Mouse (Mus musculus) urinary bladder, postnatal 36 days (tissue): ENCODE data around the gene Slco3a1.

Source experiments
- DNase-seq, 2 experiments: peaks; one replicate each; pipeline ENCODE4 v3.0.0; 2022; ENCODE audit warnings: low spot score in 2 of 2, mixed read lengths in 1 of 2

Slco3a1 gene

DNA sequence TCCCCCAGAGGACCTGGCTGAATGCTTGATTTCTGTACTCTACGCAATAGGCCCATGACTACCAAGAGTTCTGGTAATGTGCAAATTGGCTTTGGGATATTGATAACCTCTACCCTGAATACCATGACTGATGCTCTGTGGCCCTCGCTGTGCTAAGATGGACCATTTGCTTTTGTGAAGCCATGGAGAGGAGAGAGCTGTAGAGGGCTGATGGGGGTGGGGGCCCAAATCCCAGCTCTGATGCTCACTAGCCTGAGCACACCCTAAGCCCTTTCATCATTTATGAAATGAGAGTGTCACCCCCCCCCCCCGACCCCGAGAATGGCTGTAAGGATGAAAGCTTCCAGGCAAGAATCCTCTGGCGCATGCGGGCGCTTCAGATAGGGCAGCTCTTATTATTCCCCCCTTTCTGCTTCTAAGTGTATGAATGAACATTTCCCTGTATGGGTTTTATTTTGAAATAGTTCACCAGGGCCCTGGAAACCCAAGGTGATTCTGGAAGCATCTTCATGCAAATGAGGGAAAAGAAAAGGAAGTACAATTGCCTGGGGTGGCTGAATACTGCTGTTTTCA, 206.2 kb downstream of the Slco3a1 start:
- no peak for DNase-seq

DNA sequence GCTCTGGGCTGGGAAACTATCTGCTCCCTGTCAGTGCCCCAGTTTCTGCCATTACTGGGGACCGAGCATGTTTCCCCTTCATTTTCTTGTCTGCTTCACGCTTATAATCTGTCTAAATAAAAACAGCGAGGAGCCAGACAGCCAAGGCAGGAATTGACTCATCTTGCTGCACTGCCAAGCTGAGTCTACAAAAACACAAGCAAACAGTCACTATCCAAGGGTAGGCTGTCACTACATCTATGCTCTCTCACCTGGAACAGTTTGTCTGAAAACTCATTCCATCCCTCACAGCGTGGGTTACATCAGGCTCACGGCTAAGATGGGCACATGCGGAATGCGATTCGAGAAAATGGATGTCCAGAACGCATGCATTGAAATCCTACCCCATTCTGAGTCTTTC, 207.6 kb downstream of the Slco3a1 start:
- DNase-seq = no peak

DNA sequence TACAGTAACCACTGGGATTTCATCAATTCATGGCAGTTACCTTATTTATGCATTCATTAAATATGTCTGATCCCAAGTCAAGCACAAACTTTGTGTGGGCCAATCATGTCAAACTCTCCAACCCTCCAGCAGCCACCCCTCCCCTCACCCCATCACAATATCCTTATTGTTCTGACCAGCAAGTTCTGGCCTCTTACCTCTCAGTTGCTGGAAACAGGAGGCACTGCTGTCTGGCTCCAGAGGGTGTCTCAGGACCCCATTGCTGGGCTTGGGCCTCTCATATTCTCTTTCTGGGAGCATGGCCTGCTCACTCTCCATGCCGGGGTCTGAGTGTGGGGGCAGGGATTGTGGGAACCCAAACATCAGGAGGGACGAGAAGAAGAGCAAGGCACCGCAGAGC, 208.1 kb downstream of the Slco3a1 start:
- no peak for DNase-seq

DNA sequence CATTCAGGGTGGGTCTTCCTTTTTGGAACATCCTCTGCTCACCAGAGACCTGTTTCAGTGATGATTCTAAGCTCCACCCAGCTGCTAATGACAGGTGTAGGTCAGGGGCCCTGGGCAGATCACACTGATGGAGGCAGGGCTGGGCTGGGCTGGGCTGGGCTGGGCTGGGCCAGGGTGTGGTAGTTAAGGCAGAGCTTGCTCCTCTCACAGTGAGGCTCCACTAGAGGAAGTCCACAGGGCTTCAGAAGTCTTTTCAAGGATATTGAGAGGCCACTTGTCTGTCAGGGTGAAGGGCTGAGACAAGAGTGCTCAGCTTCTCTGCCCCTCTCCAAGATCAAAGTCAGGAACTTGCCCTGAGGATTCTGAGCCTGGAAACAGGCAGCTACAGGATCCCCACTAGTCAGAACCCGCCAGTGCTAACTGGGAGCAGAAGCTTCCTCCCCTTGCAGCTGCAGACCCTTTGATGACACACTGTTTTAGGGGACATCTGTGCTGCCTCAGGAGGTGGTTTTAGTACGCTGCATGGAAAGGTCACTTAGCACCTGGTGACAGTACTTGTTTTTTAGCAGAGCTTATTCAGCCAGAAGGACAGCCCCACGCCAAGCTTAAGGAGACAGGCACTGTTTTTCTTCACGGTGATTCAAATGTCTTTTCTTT, 213.3 kb downstream of the Slco3a1 start:
- DNase-seq = no peak

DNA sequence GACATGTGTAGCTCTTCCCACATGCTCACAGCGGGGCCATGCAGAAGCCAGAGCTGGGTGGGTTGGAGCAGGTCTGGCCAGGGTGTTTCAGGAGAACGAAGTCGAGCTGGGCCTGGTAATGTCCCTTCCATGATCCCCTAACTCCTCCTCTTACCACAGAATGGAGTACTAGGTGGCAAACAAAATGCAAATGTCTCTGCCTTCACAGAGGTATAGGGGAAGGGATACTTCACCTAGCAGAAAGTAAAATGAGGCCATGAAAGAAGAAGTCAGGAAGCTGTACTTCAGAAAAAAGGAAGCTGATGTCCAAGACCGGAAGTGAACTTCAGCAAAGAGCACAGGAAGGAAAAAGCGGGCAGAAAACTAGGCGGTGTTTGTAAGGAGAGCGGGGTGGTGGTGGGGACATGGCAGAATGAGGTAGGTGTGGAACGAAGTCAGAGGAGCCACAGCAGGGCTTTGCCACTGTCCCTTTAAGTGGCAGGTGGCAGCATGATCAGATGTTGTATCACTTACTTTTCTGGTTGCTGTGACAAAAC, 214.1 kb downstream of the Slco3a1 start:
- no peak for DNase-seq

DNA sequence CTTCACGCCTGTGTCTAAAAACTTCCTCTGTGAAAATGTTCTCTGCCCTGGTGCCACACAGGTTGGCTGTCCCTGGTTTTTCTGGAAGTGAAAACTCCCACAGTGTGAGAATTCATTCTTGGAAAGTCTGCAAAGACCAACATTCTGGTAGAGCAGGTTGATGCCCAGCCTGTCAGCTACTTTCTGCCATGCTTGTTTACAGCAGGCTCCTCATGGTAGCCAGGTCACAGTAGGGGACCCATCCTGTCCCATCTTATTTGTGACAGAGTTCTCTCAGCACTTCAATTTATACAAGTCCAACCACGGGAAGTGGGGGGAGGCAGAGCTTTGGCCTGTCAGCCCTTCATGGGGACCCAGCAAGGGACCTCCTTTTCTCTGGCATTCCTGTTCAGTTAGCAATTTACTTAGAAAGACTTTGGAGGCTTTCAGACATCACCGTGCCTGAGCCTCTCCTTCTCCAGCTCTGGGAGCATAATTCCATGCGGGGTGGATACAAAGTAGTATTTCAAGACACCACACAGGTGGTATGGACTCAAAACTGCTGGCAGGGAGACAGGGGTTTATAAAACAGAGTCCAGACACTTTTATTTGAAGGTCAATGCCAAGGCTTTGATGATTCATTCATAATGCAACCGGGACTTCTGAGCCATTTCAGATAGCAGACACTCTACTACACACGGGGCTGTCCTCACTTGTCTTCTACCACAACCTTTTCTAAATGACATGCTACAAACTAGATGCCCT, 216.7 kb downstream of the Slco3a1 start:
- DNase-seq = no peak

DNA sequence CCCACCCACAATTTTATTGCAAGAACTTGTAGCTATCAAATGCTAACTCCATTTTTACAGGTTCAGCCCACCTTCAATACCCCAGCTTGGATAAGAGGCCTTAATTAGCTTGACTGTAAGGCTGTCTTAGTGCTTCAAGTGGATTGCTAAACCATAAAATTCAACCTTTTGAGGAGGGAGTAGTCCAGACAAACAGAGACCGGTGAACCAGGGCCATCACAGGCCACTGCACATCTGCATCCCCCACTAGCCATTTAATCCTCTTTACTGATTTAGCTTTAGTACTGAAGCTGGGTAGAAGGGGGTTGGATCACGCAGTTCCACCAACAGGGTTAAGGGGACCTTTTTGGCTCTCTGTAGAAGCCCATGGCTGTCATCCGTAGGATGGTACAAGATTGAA, 222.3 kb downstream of the Slco3a1 start:
- DNase-seq = no peak

DNA sequence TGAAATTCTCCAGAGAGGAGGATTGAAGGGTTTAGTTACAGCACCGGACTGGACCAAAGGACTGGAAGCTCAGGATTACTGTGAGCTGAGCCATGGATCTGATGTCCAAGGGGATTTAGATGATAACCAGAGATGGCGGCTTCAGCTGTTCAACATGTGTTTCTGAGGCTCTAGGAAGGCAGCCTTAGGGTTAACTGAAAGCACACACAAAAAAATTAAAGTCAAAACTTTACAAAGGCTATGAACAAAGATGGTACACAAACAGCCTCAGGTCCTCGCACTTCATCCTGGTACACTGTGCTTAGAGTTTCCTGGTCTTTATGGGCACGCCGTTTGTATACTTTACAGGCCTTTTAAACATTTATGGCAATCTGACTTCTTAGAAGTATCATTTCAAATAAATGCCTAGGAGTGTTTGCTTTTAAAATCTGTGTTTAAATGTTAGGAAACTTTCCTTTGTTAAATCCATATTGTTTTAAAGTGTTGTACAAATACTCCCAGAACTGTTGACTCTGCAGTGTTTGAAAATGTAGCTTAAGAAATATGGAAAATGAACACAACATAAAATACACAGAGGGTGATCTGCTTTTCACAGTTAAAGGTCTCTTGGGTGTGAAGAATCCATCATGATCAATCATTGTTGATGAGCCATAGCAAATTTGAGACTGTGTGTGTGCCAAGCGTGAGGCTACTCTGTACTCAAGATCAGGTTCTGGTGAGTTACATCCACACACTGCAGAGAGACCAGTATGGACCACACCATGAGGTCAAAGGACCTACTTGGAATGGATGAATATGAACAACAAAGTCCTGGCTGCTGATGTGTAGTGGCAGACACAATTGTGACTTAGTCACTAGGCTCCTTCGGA, 223.5 kb downstream of the Slco3a1 start:
- no peak for DNase-seq

DNA sequence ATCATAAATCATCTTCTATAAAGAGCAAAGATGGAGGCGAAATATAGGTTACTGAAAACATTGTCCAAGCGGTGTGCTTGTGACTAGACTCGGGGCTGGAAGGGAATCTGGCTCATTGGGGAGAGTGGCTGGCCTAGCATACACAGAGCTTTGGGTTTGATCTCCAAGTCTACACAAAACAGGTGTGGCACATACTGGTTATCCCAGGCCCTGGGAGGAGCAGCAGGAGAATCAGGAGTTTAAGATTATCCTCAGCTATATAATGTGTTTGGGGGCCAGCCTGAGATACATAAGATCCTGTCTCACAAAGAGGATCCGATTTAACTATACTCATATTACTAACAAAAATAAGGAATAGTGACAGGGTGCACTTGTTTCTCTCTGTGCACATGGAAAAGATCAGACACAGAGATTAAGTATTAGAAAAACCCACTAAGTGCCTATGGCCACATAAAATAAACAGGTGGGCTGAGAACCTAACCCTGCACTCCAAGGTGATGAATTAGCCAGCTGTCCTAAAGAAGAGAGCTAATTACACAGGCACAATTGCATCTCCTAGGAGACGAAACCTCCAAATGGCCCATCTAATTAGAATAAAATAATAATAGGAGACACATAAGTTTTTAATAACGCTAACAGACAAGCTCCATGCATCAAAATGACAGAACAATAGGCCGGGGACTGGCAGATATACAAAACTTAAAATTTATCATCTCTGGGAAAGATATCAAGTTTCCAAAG, 224.3 kb downstream of the Slco3a1 start:
- no peak for DNase-seq

DNA sequence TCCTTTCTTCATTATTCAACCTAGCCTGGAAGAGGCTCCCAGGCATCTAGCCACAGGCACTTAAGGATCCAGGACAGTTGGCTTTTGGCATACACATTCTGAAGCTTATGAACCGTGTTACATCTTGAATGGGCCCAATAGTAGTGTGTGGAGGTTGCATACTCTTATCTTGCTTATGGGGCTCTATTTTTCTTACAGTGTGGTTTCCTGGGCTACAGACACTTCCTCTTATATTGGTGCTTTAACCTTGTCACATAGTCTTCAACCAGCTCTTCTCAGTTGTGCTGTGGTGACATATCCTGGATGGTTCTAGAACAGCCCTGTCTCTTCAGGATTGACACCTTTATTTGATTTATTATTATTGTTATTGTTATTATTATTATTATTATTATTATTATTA, 225.6 kb downstream of the Slco3a1 start:
- DNase-seq = no peak

DNA sequence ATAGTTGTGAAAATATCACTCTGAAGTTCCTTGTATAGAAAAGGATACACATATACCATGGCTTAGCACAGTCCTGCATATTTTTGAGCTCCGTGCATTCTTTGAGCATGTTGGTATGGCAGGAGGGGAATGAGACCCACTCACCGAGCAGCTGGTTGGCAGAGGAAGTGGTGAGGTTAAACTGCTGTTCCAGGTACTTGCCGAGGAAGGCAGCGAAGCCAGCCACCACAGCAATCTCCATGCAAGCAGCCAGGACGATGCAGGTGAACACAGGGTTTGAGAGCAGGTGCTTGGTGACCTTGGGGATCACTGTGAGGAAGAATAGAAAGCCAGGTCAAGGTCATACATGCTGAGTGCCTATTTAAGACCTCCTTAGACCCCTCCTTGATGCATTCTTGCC, 226.9 kb downstream of the Slco3a1 start:
- DNase-seq = no peak

DNA sequence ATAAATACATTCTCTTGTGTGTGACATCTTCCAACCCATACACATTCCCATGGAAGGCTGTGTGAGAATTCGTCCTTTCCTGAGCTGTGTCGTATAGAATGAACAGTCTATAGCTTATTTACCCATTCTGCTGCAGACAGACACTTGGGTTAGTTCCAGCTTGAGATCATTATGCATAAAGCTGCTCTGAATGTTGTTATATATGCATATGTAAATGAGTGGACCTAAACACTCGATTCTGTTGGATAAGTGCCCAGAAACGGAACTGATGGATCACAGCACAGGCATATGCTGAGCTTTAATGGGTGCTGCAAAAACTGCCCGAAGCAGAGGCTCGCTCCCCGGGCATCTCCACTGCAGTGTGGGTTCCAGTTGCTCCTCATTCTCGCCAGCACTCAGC, 229.5 kb downstream of the Slco3a1 start:
- no peak for DNase-seq

DNA sequence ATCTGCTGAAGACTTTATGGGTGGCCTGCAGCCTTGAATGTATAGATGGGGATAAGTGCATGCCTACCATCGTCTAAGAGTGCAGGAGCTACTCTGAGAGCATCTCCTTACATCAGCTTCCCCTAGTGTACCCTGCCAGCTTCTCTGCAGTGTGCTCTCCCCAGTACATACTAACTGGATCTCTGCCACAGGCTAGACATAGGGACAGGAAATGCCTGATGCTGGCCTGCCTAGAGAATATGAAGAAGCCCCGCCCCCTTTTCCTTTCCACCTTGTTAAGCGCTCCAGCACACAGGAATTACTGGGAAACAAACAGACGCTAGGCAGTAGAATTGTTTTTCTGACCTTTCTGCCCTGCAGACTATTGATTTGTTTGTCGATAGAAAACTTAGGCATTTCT, 230.9 kb downstream of the Slco3a1 start:
- no peak for DNase-seq

DNA sequence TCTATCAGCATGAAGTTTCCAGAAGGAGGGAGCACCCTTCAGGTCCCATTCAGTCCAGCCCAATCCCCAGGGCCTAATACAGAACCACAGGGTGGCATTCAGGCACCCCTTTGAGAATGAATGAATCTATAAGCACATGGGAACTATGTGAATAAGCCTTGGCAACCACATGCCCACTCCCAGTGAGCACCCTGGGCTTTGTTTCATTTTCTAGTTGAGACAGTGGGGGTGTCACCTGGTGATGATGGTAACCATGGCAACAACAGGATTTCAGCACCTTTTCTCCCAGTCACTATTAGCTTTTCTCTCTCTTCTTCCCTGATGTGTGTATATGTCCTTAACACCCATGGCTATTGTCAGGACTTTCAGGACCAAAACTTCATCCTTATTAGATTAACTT, 231.4 kb downstream of the Slco3a1 start:
- no peak for DNase-seq

DNA sequence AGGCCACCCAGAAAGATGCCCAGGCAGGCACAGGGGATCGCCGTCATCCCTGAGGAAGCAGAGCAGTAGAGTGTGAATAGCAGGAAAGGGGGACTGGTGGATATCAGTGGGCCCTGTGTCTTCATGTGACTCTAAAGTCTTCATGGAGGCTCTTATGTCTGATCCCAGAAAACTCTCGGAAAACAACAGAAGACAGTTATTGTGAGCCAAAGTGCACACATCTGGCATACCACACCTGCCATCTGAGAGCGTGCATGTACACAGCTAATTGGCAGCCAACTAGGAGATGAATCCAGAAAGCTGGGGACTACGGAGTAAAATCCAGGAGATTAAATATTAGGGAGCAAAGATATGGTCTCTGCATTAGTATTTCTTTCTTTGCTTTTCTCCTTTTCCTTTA, 233.9 kb downstream of the Slco3a1 start:
- DNase-seq = no peak

DNA sequence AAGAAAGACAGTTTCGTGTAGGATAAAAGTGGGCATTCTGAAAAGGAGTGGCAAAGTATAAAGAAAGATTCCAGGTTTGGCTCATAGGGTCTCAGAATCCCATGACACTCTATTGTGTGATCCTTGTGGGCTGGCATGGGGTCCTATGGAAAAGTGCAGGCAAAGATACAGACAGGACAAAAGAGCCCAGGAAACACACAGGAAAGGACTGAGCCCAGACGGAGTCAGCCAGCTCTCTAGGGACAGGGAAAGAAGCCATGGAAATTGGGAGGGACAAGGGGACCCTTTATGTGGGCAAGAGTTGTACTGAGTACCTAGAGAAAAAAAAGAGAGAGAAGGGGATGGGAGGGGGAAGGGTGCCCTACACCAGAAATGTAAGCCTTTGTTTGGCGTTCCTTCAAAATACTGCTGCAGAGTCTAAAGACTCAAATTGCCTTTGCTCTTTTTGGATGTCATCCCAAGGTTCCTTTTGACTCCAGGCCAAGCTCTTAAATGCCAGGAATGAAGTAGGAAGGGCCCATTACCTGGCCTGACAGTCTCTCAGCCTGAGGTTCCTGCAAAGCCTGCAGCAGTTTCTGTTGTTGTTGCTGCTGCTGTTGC, 238.6 kb downstream of the Slco3a1 start:
- peak in 1 of 2 experiments; percentile 30 for DNase-seq

DNA sequence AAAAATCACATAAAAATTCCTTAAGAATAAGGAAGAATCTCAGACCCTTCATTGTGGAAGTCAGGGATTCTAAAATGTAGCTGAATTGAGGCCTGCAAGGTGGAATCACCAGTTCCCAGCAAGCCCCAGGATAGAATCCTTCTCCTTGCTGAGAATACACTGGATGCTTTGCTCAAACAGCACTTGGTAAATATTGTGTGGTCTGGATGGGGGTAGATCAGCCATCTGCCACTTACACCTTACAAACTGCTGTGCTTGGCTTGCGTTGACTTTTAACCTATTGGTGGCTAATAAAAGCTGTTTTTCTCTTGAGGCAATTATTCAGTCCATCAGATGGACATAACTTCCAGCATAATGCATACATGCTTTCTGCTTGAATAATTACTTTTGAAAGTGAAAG, 240.3 kb downstream of the Slco3a1 start:
- no peak for DNase-seq

DNA sequence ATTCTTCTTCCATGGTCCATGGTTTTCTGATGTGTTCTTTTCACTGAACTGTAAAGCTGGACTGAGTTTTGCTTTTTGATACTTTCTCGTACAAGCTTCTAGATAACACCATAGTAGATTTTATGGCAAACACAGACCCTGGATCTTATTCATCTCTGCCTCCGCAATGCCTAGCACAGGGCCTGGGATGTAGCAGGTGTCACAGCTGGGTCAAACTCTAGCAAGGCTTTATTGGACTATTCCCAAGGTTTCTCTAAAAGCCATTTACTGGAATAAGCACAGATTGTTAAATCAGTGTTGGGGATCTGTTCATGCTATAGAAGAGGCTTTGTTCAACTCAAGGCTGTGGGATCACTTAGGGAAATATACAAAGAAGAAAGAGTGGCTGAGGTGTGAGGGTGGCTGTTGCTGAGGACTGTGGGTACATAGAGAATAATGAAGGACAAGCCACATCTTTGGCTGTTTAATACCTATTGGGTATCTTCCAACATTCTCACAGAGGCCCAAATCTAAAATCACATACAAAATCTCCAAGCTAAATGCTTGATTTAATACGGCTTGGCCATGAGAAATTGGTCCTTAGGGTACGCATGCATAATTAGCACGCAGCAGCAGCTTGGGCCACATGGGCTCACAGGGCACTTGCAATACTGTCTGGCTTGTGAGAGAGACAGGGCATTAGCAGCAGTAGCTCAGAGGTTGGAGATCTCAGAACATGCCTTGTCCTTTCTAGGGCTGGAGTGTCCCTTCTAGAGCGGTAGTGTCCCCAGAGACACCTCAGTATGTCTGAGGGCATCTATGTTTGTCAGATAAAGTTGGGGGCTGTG, 241.1 kb downstream of the Slco3a1 start:
- DNase-seq = no peak

DNA sequence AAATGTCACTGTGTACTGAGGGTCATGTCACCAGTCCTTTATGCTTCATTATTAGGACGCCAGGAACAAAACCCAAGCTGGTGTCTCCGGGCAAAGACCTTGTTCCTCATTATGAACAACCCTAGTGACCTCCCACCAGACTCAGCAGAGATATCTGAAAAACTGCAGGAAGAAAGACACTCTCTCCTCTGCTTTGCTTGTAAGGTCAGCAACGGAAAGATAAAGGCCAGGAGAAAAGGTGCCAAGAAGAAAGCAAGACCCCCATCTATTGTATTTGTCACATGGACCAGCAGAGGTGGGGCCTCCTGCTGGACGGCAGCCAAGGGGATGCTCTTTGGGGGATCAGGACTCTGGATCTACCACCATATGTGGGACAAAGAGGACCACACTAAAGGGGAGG, 243.0 kb downstream of the Slco3a1 start:
- DNase-seq = no peak
